Mouse (Mus musculus) heart, adult 8-10 months (tissue): ENCODE measurements around the gene Prdm12. TPM values are rescaled to one million over a fixed set of nuclear protein-coding genes. Genes with fewer than 3 reads are reported as not detected.

Experiments
- DNase-seq: peaks from one replicate; pipeline ENCODE4 v3.0.0; 2022; ENCODE audit warnings: low spot score
- total RNA-seq, 4 experiments: library from RNA; stranded (reverse); gene quantifications; 2 replicates each; pipeline ENCODE4 v1.2.4; 2022

Prdm12 gene
- not detected for total RNA-seq

GRCm38 (mm10) chr2:31639901-31640608 is at the start of gene Prdm12:
TSS of gene Prdm12 (plus strand) at chr2:31640037.
- DNase-seq: no peak

- no peak for DNase-seq
Measured at GRCm38 (mm10) chr2:31591799-31592484, 47.9 kb upstream of the Prdm12 start.

GRCm38 (mm10) chr2:31607555-31607954 is 32.3 kb upstream of the Prdm12 start:
- no peak for DNase-seq

- peak; percentile 6 for DNase-seq
Measured at GRCm38 (mm10) chr2:31609859-31610261, 30.0 kb upstream of the Prdm12 start.

GRCm38 (mm10) chr2:31610922-31611321 is 28.9 kb upstream of the Prdm12 start:
- no peak for DNase-seq

- DNase-seq: no peak
Measured at GRCm38 (mm10) chr2:31611400-31611799, 28.4 kb upstream of the Prdm12 start.

GRCm38 (mm10) chr2:31612627-31613026 is 27.2 kb upstream of the Prdm12 start:
- no peak for DNase-seq

- no peak for DNase-seq
Measured at GRCm38 (mm10) chr2:31613781-31614180, 26.1 kb upstream of the Prdm12 start.

- DNase-seq: no peak
Measured at GRCm38 (mm10) chr2:31618484-31619161, 21.2 kb upstream of the Prdm12 start.

- no peak for DNase-seq
Measured at GRCm38 (mm10) chr2:31619208-31619607, 20.6 kb upstream of the Prdm12 start.

GRCm38 (mm10) chr2:31633531-31633930 is 6.3 kb upstream of the Prdm12 start:
- DNase-seq: no peak

GRCm38 (mm10) chr2:31635281-31636137 is 4.3 kb upstream of the Prdm12 start:
- no peak for DNase-seq

- DNase-seq: no peak
Measured at GRCm38 (mm10) chr2:31636138-31636741, 3.6 kb upstream of the Prdm12 start.

- no peak for DNase-seq
Measured at GRCm38 (mm10) chr2:31636742-31637141, 3.1 kb upstream of the Prdm12 start.

GRCm38 (mm10) chr2:31637311-31637710 is 2.5 kb upstream of the Prdm12 start:
- DNase-seq: no peak

- DNase-seq: no peak
Measured at GRCm38 (mm10) chr2:31637807-31638206, 2.0 kb upstream of the Prdm12 start.

- DNase-seq: no peak
Measured at GRCm38 (mm10) chr2:31638581-31639465, 1.0 kb upstream of the Prdm12 start.

- DNase-seq: no peak
Measured at GRCm38 (mm10) chr2:31639466-31639760, 424 bp upstream of the Prdm12 start.

GRCm38 (mm10) chr2:31640609-31641507 is 1.0 kb downstream of the Prdm12 start:
- no peak for DNase-seq

GRCm38 (mm10) chr2:31641508-31641830 is 1.6 kb downstream of the Prdm12 start:
- DNase-seq: no peak
